Mouse (Mus musculus): ENCODE measurements around the gene Ip6k1. TPM values are rescaled to one million over a fixed set of nuclear protein-coding genes. Genes with fewer than 3 reads are reported as not detected.

Gene Ip6k1
- polyA plus RNA-seq, 2 experiments = 34.6 to 83.3 TPM

- H3K27ac ChIP-seq (replicated peaks; ENCODE audit: low read depth, low read length) = no peak overlapping the region
- DNase-seq (ENCODE audit: low spot score) (no peak), ATAC-seq (ENCODE audit: low FRiP score, low read depth) (no peak)
- no peaks in the 10 kb centered on the region for H3K27me3 ChIP-seq (ENCODE audit: control insufficient read depth, insufficient read depth, low read length)
- no peak overlapping the region for H3K4me3 ChIP-seq (replicated peaks; ENCODE audit: low read length)
- no peak overlapping the region for H3K4me2 ChIP-seq (replicated peaks; ENCODE audit: low read depth, low read length, severe bottlenecking)
- peaks cover 28% of the 10 kb centered on the region for H3K36me3 ChIP-seq (ENCODE audit: control insufficient read depth, insufficient read depth, low read length)
- no peaks in the 10 kb centered on the region for H3K4me1 ChIP-seq (ENCODE audit: control insufficient read depth, insufficient read depth, low read length)
- WGBS = 90% methylated on average over 10 of the region's 10 CpGs
- no peaks in the 10 kb centered on the region for H3K9me3 ChIP-seq (ENCODE audit: control insufficient read depth, low read length)
- no peak for TF ChIP-seq POLR2A (IDR thresholded peaks at IDR 0.05; ENCODE audit: borderline replicate concordance, extremely low read depth, insufficient read depth, insufficient read length)
- no peak overlapping the region for H3K9ac ChIP-seq (ENCODE audit: low read depth, low read length, severe bottlenecking)
Observed at GRCm38 (mm10) chr9:107961351-107961762, 40.9 kb upstream of the Ip6k1 start.

- Histone ChIP-seq H3K36me3 (ENCODE audit: control insufficient read depth, insufficient read depth, low read length) (peaks cover 31% of the 10 kb centered on the region), H3K9me3 (ENCODE audit: control insufficient read depth, low read length) (no peaks in the 10 kb centered on the region), H3K4me1 (ENCODE audit: control insufficient read depth, insufficient read depth, low read length) (no peaks in the 10 kb centered on the region), H3K27me3 (ENCODE audit: control insufficient read depth, insufficient read depth, low read length) (no peaks in the 10 kb centered on the region), H3K27ac (replicated peaks; ENCODE audit: low read depth, low read length) (no peak overlapping the region), H3K9ac (ENCODE audit: low read depth, low read length, severe bottlenecking) (no peak overlapping the region), H3K4me3 (replicated peaks; ENCODE audit: low read length) (no peak overlapping the region), H3K4me2 (replicated peaks; ENCODE audit: low read depth, low read length, severe bottlenecking) (no peak overlapping the region)
- 50% methylated on average over 5 of the region's 5 CpGs for WGBS
- no peak for ATAC-seq (ENCODE audit: low FRiP score, low read depth)
- no peak for TF ChIP-seq POLR2A (IDR thresholded peaks at IDR 0.05; ENCODE audit: borderline replicate concordance, extremely low read depth, insufficient read depth, insufficient read length)
- DNase-seq (ENCODE audit: low spot score) = no peak
Observed at GRCm38 (mm10) chr9:107961881-107962280, 40.4 kb upstream of the Ip6k1 start.

DNA sequence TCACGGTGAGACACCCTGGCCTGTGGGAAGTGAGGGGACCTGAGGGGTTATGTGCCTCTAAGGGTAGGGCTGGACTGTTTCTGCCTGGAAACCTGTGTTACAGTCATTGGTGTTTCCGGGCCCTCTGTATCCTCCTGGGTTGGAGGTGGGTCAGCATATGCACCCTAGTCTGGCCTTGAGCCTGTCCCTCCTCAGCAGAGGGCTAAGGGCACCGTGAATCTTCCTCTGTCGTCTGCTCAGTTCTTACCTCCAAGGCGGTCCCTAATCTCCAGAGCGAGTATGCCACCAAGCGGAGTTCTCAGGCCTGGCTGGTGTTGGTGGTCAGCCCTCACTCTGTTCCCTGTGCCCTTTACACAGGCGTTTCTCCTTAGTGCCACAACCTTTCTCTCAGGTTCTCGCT lies 39.4 kb upstream of the Ip6k1 start:
- no peak overlapping the region for H3K4me3 ChIP-seq (replicated peaks; ENCODE audit: low read length)
- DNase-seq (ENCODE audit: low spot score) (no peak), ATAC-seq (ENCODE audit: low FRiP score, low read depth) (no peak)
- H3K9me3 ChIP-seq (ENCODE audit: control insufficient read depth, low read length) = no peaks in the 10 kb centered on the region
- no peaks in the 10 kb centered on the region for H3K4me1 ChIP-seq (ENCODE audit: control insufficient read depth, insufficient read depth, low read length)
- H3K4me2 ChIP-seq (replicated peaks; ENCODE audit: low read depth, low read length, severe bottlenecking) = no peak overlapping the region
- WGBS = 90% methylated on average over 9 of the region's 9 CpGs
- H3K9ac ChIP-seq (ENCODE audit: low read depth, low read length, severe bottlenecking) = no peak overlapping the region
- no peak for TF ChIP-seq POLR2A (IDR thresholded peaks at IDR 0.05; ENCODE audit: borderline replicate concordance, extremely low read depth, insufficient read depth, insufficient read length)
- peaks cover 26% of the 10 kb centered on the region for H3K36me3 ChIP-seq (ENCODE audit: control insufficient read depth, insufficient read depth, low read length)
- H3K27me3 ChIP-seq (ENCODE audit: control insufficient read depth, insufficient read depth, low read length) = no peaks in the 10 kb centered on the region
- H3K27ac ChIP-seq (replicated peaks; ENCODE audit: low read depth, low read length) = no peak overlapping the region

GRCm38 (mm10) chr9:107963700-107964099 lies 38.6 kb upstream of the Ip6k1 start:
- Histone ChIP-seq H3K9ac (ENCODE audit: low read depth, low read length, severe bottlenecking) (no peak overlapping the region), H3K4me3 (replicated peaks; ENCODE audit: low read length) (no peak overlapping the region), H3K27ac (replicated peaks; ENCODE audit: low read depth, low read length) (no peak overlapping the region), H3K4me2 (replicated peaks; ENCODE audit: low read depth, low read length, severe bottlenecking) (no peak overlapping the region), H3K9me3 (ENCODE audit: control insufficient read depth, low read length) (no peaks in the 10 kb centered on the region), H3K27me3 (ENCODE audit: control insufficient read depth, insufficient read depth, low read length) (no peaks in the 10 kb centered on the region), H3K36me3 (ENCODE audit: control insufficient read depth, insufficient read depth, low read length) (peaks cover 30% of the 10 kb centered on the region), H3K4me1 (ENCODE audit: control insufficient read depth, insufficient read depth, low read length) (no peaks in the 10 kb centered on the region)
- ATAC-seq (ENCODE audit: low FRiP score, low read depth) = peak; percentile 77; the same call in 1 of the 2 replicates
- TF ChIP-seq POLR2A (IDR thresholded peaks at IDR 0.05; ENCODE audit: borderline replicate concordance, extremely low read depth, insufficient read depth, insufficient read length) = 0 out of 2 replicates have a peak, but pooled peaks have one; percentile 30
- DNase-seq (ENCODE audit: low spot score) = peak; percentile 94
- 19% methylated on average over 5 of the region's 5 CpGs for WGBS

- Histone ChIP-seq H3K4me1 (ENCODE audit: control insufficient read depth, insufficient read depth, low read length) (no peaks in the 10 kb centered on the region), H3K27me3 (ENCODE audit: control insufficient read depth, insufficient read depth, low read length) (no peaks in the 10 kb centered on the region), H3K36me3 (ENCODE audit: control insufficient read depth, insufficient read depth, low read length) (peaks cover 32% of the 10 kb centered on the region), H3K4me3 (replicated peaks; ENCODE audit: low read length) (no peak overlapping the region), H3K4me2 (replicated peaks; ENCODE audit: low read depth, low read length, severe bottlenecking) (no peak overlapping the region), H3K9me3 (ENCODE audit: control insufficient read depth, low read length) (no peaks in the 10 kb centered on the region), H3K9ac (ENCODE audit: low read depth, low read length, severe bottlenecking) (no peak overlapping the region), H3K27ac (replicated peaks; ENCODE audit: low read depth, low read length) (no peak overlapping the region)
- no peak for ATAC-seq (ENCODE audit: low FRiP score, low read depth)
- 91% methylated on average over 9 of the region's 9 CpGs for WGBS
- no peak for TF ChIP-seq POLR2A (IDR thresholded peaks at IDR 0.05; ENCODE audit: borderline replicate concordance, extremely low read depth, insufficient read depth, insufficient read length)
- no peak for DNase-seq (ENCODE audit: low spot score)
Observed at GRCm38 (mm10) chr9:107964681-107965080, 37.6 kb upstream of the Ip6k1 start.

DNA sequence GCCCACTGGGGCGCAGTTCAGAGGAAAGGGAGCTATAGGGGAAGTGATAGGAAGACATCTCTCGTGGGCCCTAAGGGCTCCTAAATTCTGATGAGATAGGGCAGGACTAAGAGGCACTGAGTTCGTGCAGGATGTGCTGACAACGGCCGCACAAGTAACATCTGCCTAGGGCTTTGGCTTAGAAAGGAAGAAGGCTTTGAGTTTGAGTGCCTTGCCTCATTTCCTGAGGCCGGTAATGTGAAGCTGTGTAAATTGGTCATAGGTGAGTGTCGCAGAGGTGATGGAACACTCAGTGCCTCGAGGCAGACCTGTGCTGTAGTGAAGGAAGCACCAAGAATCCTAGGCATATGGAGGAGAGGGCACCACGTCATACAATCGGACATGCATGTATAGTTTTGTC lies 35.6 kb upstream of the Ip6k1 start:
- DNase-seq (ENCODE audit: low spot score) (no peak), ATAC-seq (ENCODE audit: low FRiP score, low read depth) (no peak)
- Histone ChIP-seq H3K27me3 (ENCODE audit: control insufficient read depth, insufficient read depth, low read length) (no peaks in the 10 kb centered on the region), H3K4me1 (ENCODE audit: control insufficient read depth, insufficient read depth, low read length) (no peaks in the 10 kb centered on the region), H3K4me3 (replicated peaks; ENCODE audit: low read length) (no peak overlapping the region), H3K4me2 (replicated peaks; ENCODE audit: low read depth, low read length, severe bottlenecking) (no peak overlapping the region), H3K9ac (ENCODE audit: low read depth, low read length, severe bottlenecking) (no peak overlapping the region), H3K9me3 (ENCODE audit: control insufficient read depth, low read length) (no peaks in the 10 kb centered on the region), H3K36me3 (ENCODE audit: control insufficient read depth, insufficient read depth, low read length) (peaks cover 26% of the 10 kb centered on the region), H3K27ac (replicated peaks; ENCODE audit: low read depth, low read length) (no peak overlapping the region)
- TF ChIP-seq POLR2A (IDR thresholded peaks at IDR 0.05; ENCODE audit: borderline replicate concordance, extremely low read depth, insufficient read depth, insufficient read length) = no peak
- 85% methylated on average over 10 of the region's 10 CpGs for WGBS
